Mouse (Mus musculus) limb, embryonic 14.5 days (tissue): ENCODE measurements around the gene Trim17. TPM values are rescaled to one million over a fixed set of nuclear protein-coding genes. Genes with fewer than 3 reads are reported as not detected.

Experiments used
- ATAC-seq: fragments of 200-750 bp; cut with Nextera tagmentation; 2 replicates; pipeline ENCODE4 v1.8.0; 2017; ENCODE audit warnings: low read depth, moderate number of reproducible peaks, moderate TSS enrichment; ENCODE audit not compliant: low FRiP score
- DNase-seq: peaks from one replicate; pipeline ENCODE4 v3.0.0-alpha.2; 2015; ENCODE audit warnings: low spot score
- H3K27ac ChIP-seq: fragments of 300-500 bp; sonication (generic); replicated peaks from 2 replicates; pipeline ENCODE4 v1.5.1; 2014; ENCODE audit warnings: low read depth, mild to moderate bottlenecking, low read length, moderate library complexity, mixed read lengths
- H3K27me3 ChIP-seq: fragments of 300-500 bp; sonication (generic); 2 replicates; pipeline ENCODE4 v1.6.1; 2014; ENCODE audit warnings: low read length, mixed read lengths; ENCODE audit not compliant: control insufficient read depth, insufficient read depth
- H3K36me3 ChIP-seq: fragments of 300-500 bp; sonication (generic); 2 replicates; pipeline ENCODE4 v1.6.1; 2014; ENCODE audit warnings: mild to moderate bottlenecking, low read length, moderate library complexity, mixed read lengths; ENCODE audit not compliant: control insufficient read depth, insufficient read depth
- H3K4me1 ChIP-seq: fragments of 300-500 bp; sonication (generic); 2 replicates; pipeline ENCODE4 v1.6.1; 2014; ENCODE audit warnings: antibody characterized with exemption, low read length, mixed read lengths; ENCODE audit not compliant: control insufficient read depth, insufficient read depth
- H3K4me2 ChIP-seq: fragments of 300-500 bp; sonication (generic); replicated peaks from 2 replicates; pipeline ENCODE4 v1.6.1; 2014; ENCODE audit warnings: low read depth, mild to moderate bottlenecking, low read length, moderate library complexity; ENCODE audit not compliant: severe bottlenecking
- H3K4me3 ChIP-seq: fragments of 300-500 bp; sonication (generic); replicated peaks from 2 replicates; pipeline ENCODE4 v1.5.1; 2014; ENCODE audit warnings: low read length
- H3K9ac ChIP-seq: fragments of 300-500 bp; sonication (generic); 2 replicates; pipeline ENCODE4 v1.6.1; 2014; ENCODE audit warnings: mild to moderate bottlenecking, low read depth, low read length, moderate library complexity; ENCODE audit not compliant: severe bottlenecking
- H3K9me3 ChIP-seq: fragments of 300-500 bp; sonication (generic); 2 replicates; pipeline ENCODE4 v1.6.1; 2016; ENCODE audit warnings: low read length; ENCODE audit not compliant: control insufficient read depth
- POLR2A ChIP-seq: fragments of 200-500 bp; IDR thresholded peaks from 2 replicates; pipeline ENCODE4 v1.8.0; 2012; ENCODE audit warnings: inconsistent platforms, mild to moderate bottlenecking, moderate library complexity, borderline replicate concordance; ENCODE audit not compliant: insufficient read depth, insufficient read length; ENCODE audit errors: extremely low read depth
- WGBS: fragments of 180-500 bp; shearing (Covaris S2); extraction: QIAGEN DNeasy Blood & Tissue Kit; methylation state at CpG from one replicate; pipeline ENCODE4 v1.1.7; 2014; 5-methylcytosine and 5-hydroxymethylcytosine counted together
- microRNA-seq: library from miRNA; unstranded; fragments of <30 nt; microRNA quantifications from one replicate; pipeline ENCODE4, GENCODE M21; 2016
- polyA plus RNA-seq, 2 experiments: library from polyadenylated mRNA; depleted of rRNA in 1 of 2; stranded (reverse) in 1 of 2; unstranded in 1 of 2; fragments of >200 nt; fragmentation: Nextera tagmentation in 1 of 2; extraction: Ambion mirVana in 1 of 2; gene quantifications; 2 replicates each; pipeline versions ENCODE4 v1.2.1 to v1.2.3; 2012 to 2014

The Trim17 gene
- polyA plus RNA-seq, 2 experiments = 0.87 to 1.2 TPM

GRCm38 (mm10) chr11:58999158-58999557 lies 44.7 kb downstream of the Trim17 start:
- ATAC-seq (no peak), DNase-seq (no peak)
- Histone ChIP-seq H3K36me3 (no peaks in the 10 kb centered on the region), H3K9me3 (no peaks in the 10 kb centered on the region), H3K4me2 (no peak overlapping the region), H3K4me3 (no peak overlapping the region), H3K4me1 (no peaks in the 10 kb centered on the region), H3K27me3 (0 out of 2 replicates have a peak, but pooled peaks cover 8% of the 10 kb centered on the region), H3K27ac (no peak overlapping the region), H3K9ac (no peak overlapping the region)
- WGBS = 44% methylated on average over 11 of the region's 11 CpGs
- TF ChIP-seq POLR2A = no peak

DNA sequence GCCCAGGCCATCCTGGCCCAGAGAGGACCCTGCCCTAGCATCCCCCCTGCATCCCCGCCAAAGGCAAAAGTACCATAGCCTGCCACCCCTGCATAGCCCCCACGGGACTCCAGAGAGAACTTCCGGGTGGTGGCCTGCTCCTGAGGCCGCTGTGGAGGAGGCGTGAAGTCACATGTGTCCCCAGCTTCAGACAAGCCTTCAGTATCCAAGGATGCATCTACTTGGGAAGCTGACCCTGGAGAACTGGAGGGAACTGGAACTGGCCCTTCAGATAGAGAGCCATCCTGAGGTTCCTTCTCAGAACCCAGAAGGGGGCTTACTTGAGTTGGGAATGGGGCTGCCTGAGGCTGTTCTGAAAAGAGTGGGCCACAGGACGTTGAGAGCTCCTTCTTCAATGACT lies 45.3 kb downstream of the Trim17 start:
- DNase-seq (no peak), ATAC-seq (no peak)
- H3K27me3 ChIP-seq = 0 out of 2 replicates have a peak, but pooled peaks cover 2% of the 10 kb centered on the region
- TF ChIP-seq POLR2A = no peak
- H3K4me1 ChIP-seq = no peaks in the 10 kb centered on the region
- no peak overlapping the region for H3K4me2 ChIP-seq
- 79% methylated on average over 6 of the region's 6 CpGs for WGBS
- H3K9me3 ChIP-seq = no peaks in the 10 kb centered on the region
- no peaks in the 10 kb centered on the region for H3K36me3 ChIP-seq
- H3K27ac ChIP-seq = no peak overlapping the region
- no peak overlapping the region for H3K9ac ChIP-seq
- no peak overlapping the region for H3K4me3 ChIP-seq

GRCm38 (mm10) chr11:59000635-59001034 lies 46.1 kb downstream of the Trim17 start:
- H3K9me3 ChIP-seq = no peaks in the 10 kb centered on the region
- H3K4me1 ChIP-seq = no peaks in the 10 kb centered on the region
- WGBS = 86% methylated on average over 21 of the region's 21 CpGs
- no peak overlapping the region for H3K9ac ChIP-seq
- no peak overlapping the region for H3K4me2 ChIP-seq
- no peak overlapping the region for H3K4me3 ChIP-seq
- no peaks in the 10 kb centered on the region for H3K36me3 ChIP-seq
- ATAC-seq = no peak
- no peak for DNase-seq
- H3K27ac ChIP-seq = no peak overlapping the region
- TF ChIP-seq POLR2A = no peak
- H3K27me3 ChIP-seq = no peaks in the 10 kb centered on the region

GRCm38 (mm10) chr11:59002327-59003079 lies 48.0 kb downstream of the Trim17 start:
- Histone ChIP-seq H3K36me3 (no peaks in the 10 kb centered on the region), H3K4me2 (no peak overlapping the region), H3K9me3 (no peaks in the 10 kb centered on the region), H3K4me3 (no peak overlapping the region), H3K27ac (no peak overlapping the region), H3K4me1 (no peaks in the 10 kb centered on the region), H3K27me3 (no peaks in the 10 kb centered on the region), H3K9ac (no peak overlapping the region)
- ATAC-seq (no peak), DNase-seq (no peak)
- WGBS = 82% methylated on average over 7 of the region's 7 CpGs
- no peak for TF ChIP-seq POLR2A

DNA sequence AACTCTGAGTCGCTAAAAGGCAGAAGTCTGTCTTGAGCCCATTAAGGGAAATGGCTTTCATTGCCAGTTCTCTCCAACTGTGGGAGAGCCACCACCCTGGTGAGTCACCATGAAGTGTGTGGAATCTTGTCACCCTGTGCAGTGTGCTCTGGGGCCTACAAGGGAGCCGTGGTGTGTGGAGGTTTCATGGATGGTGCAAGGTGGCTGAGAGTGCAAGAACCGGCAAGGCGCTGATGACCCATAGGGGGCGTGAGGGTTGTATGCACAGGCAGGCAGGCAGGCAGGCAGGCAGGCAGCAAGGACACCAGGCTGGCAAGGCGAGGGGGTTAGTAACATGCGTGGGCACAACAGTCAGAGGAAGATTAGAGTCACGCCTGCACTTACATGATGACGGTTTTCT lies 60.6 kb downstream of the Trim17 start:
- Histone ChIP-seq H3K9ac (no peak overlapping the region), H3K36me3 (no peaks in the 10 kb centered on the region), H3K4me2 (no peak overlapping the region), H3K27ac (no peak overlapping the region), H3K4me1 (no peaks in the 10 kb centered on the region), H3K4me3 (no peak overlapping the region), H3K27me3 (no peaks in the 10 kb centered on the region), H3K9me3 (no peaks in the 10 kb centered on the region)
- ATAC-seq (no peak), DNase-seq (peak; percentile 10)
- no peak for TF ChIP-seq POLR2A
- WGBS = 38% methylated on average over 9 of the region's 9 CpGs

Small RNA genes within 50 kb of the gene (microRNA-seq; reads per million reads assigned to microRNA genes)
- not detected for gene Gm44313

Other genes starting within 250 kb of the Trim17 start
- not detected in 2 replicates for gene Olfr318, start 230.7 kb upstream of the Trim17 start, polyA plus RNA-seq (2012; rRNA removed)
- gene Olfr318, start 230.7 kb upstream of the Trim17 start, polyA plus RNA-seq (2014; fragmentation: Nextera tagmentation; extraction: Ambion mirVana) = not detected in 2 replicates
- gene Olfr317, start 215.5 kb upstream of the Trim17 start, polyA plus RNA-seq (2012; rRNA removed) = not detected in 2 replicates
- not detected in 2 replicates for gene Olfr317, start 215.5 kb upstream of the Trim17 start, polyA plus RNA-seq (2014; fragmentation: Nextera tagmentation; extraction: Ambion mirVana)
- gene Olfr316, start 202.0 kb upstream of the Trim17 start, polyA plus RNA-seq (2012; rRNA removed) = not detected in 2 replicates
- not detected in 2 replicates for gene Olfr316, start 202.0 kb upstream of the Trim17 start, polyA plus RNA-seq (2014; fragmentation: Nextera tagmentation; extraction: Ambion mirVana)
- gene Olfr315, start 181.5 kb upstream of the Trim17 start, polyA plus RNA-seq (2012; rRNA removed) = not detected in 2 replicates
- gene Olfr315, start 181.5 kb upstream of the Trim17 start, polyA plus RNA-seq (2014; fragmentation: Nextera tagmentation; extraction: Ambion mirVana) = not detected in 2 replicates
- not detected in 2 replicates for gene Olfr314, start 171.7 kb upstream of the Trim17 start, polyA plus RNA-seq (2012; rRNA removed)
- not detected in 2 replicates for gene Olfr314, start 171.7 kb upstream of the Trim17 start, polyA plus RNA-seq (2014; fragmentation: Nextera tagmentation; extraction: Ambion mirVana)
- not detected in 2 replicates for gene Fam183b, start 152.7 kb upstream of the Trim17 start, polyA plus RNA-seq (2012; rRNA removed)
- not detected in 2 replicates for gene Fam183b, start 152.7 kb upstream of the Trim17 start, polyA plus RNA-seq (2014; fragmentation: Nextera tagmentation; extraction: Ambion mirVana)
- not detected in 2 replicates for gene Olfr313, start 139.7 kb upstream of the Trim17 start, polyA plus RNA-seq (2012; rRNA removed)
- gene Olfr313, start 139.7 kb upstream of the Trim17 start, polyA plus RNA-seq (2014; fragmentation: Nextera tagmentation; extraction: Ambion mirVana) = not detected in 2 replicates
- gene Olfr312, start 125.4 kb upstream of the Trim17 start, polyA plus RNA-seq (2012; rRNA removed) = not detected in 2 replicates
- not detected in 2 replicates for gene Olfr312, start 125.4 kb upstream of the Trim17 start, polyA plus RNA-seq (2014; fragmentation: Nextera tagmentation; extraction: Ambion mirVana)
- not detected in 2 replicates for gene Olfr311, start 115.4 kb upstream of the Trim17 start, polyA plus RNA-seq (2012; rRNA removed)
- not detected in 2 replicates for gene Olfr311, start 115.4 kb upstream of the Trim17 start, polyA plus RNA-seq (2014; fragmentation: Nextera tagmentation; extraction: Ambion mirVana)
- 12.5 and 16.2 TPM in 2 replicates for gene Gm12258, start 107.5 kb upstream of the Trim17 start, polyA plus RNA-seq (2012; rRNA removed)
- gene Gm12258, start 107.5 kb upstream of the Trim17 start, polyA plus RNA-seq (2014; fragmentation: Nextera tagmentation; extraction: Ambion mirVana) = 10.7 and 10.9 TPM in 2 replicates
- gene 2810021J22Rik, start 87.5 kb upstream of the Trim17 start, polyA plus RNA-seq (2012; rRNA removed) = 5.5 and 5.7 TPM in 2 replicates
- 7.8 and 9.2 TPM in 2 replicates for gene 2810021J22Rik, start 87.5 kb upstream of the Trim17 start, polyA plus RNA-seq (2014; fragmentation: Nextera tagmentation; extraction: Ambion mirVana)
- gene Zfp39, start 50.5 kb upstream of the Trim17 start, polyA plus RNA-seq (2012; rRNA removed) = 5.0 and 6.4 TPM in 2 replicates
- gene Zfp39, start 50.5 kb upstream of the Trim17 start, polyA plus RNA-seq (2014; fragmentation: Nextera tagmentation; extraction: Ambion mirVana) = 7.4 and 7.7 TPM in 2 replicates
- 0.04 and 0.05 TPM in 2 replicates for gene Btnl10, start 36.8 kb upstream of the Trim17 start, polyA plus RNA-seq (2012; rRNA removed)
- not detected in 2 replicates for gene Btnl10, start 36.8 kb upstream of the Trim17 start, polyA plus RNA-seq (2014; fragmentation: Nextera tagmentation; extraction: Ambion mirVana)
- 248 and 327 TPM in 2 replicates for gene Rnf187, start 15.8 kb upstream of the Trim17 start, polyA plus RNA-seq (2012; rRNA removed)
- gene Rnf187, start 15.8 kb upstream of the Trim17 start, polyA plus RNA-seq (2014; fragmentation: Nextera tagmentation; extraction: Ambion mirVana) = 284 and 312 TPM in 2 replicates
- 81.5 and 90.3 TPM in 2 replicates for gene Hist3h2ba, start 5.8 kb upstream of the Trim17 start, polyA plus RNA-seq (2012; rRNA removed)
- 14.6 and 19.3 TPM in 2 replicates for gene Hist3h2ba, start 5.8 kb upstream of the Trim17 start, polyA plus RNA-seq (2014; fragmentation: Nextera tagmentation; extraction: Ambion mirVana)
- gene Hist3h2a, start within 50 bp of the Trim17 start, polyA plus RNA-seq (2012; rRNA removed) = 28.2 and 33.2 TPM in 2 replicates
- gene Hist3h2a, start within 50 bp of the Trim17 start, polyA plus RNA-seq (2014; fragmentation: Nextera tagmentation; extraction: Ambion mirVana) = 25.4 and 26.0 TPM in 2 replicates
- 29.7 and 34.2 TPM in 2 replicates for gene Trim11, start 23.4 kb downstream of the Trim17 start, polyA plus RNA-seq (2012; rRNA removed)
- gene Trim11, start 23.4 kb downstream of the Trim17 start, polyA plus RNA-seq (2014; fragmentation: Nextera tagmentation; extraction: Ambion mirVana) = 21.4 and 21.5 TPM in 2 replicates
- gene Obscn, start 181.7 kb downstream of the Trim17 start, polyA plus RNA-seq (2012; rRNA removed) = 11.0 and 11.5 TPM in 2 replicates
- 3.2 and 5.4 TPM in 2 replicates for gene Obscn, start 181.7 kb downstream of the Trim17 start, polyA plus RNA-seq (2014; fragmentation: Nextera tagmentation; extraction: Ambion mirVana)
- 4.0 TPM in 2 replicates for gene Iba57, start 209.1 kb downstream of the Trim17 start, polyA plus RNA-seq (2012; rRNA removed)
- gene Iba57, start 209.1 kb downstream of the Trim17 start, polyA plus RNA-seq (2014; fragmentation: Nextera tagmentation; extraction: Ambion mirVana) = 1.8 and 2.4 TPM in 2 replicates
- gene Gjc2, start 228.5 kb downstream of the Trim17 start, polyA plus RNA-seq (2012; rRNA removed) = 0.78 and 1.2 TPM in 2 replicates
- 0.36 and 0.70 TPM in 2 replicates for gene Gjc2, start 228.5 kb downstream of the Trim17 start, polyA plus RNA-seq (2014; fragmentation: Nextera tagmentation; extraction: Ambion mirVana)
- gene Guk1, start 237.5 kb downstream of the Trim17 start, polyA plus RNA-seq (2012; rRNA removed) = 101 and 102 TPM in 2 replicates
- 126 and 129 TPM in 2 replicates for gene Guk1, start 237.5 kb downstream of the Trim17 start, polyA plus RNA-seq (2014; fragmentation: Nextera tagmentation; extraction: Ambion mirVana)
- 38.8 and 51.1 TPM in 2 replicates for gene Mrpl55, start 247.8 kb downstream of the Trim17 start, polyA plus RNA-seq (2012; rRNA removed)
- gene Mrpl55, start 247.8 kb downstream of the Trim17 start, polyA plus RNA-seq (2014; fragmentation: Nextera tagmentation; extraction: Ambion mirVana) = 81.0 and 85.2 TPM in 2 replicates